Mouse (Mus musculus) heart, adult 2 months (tissue): ENCODE results near the gene Trmo.

Source experiments
- CTCF ChIP-seq: fragments of 200-600 bp; IDR thresholded peaks from 2 replicates; pipeline ENCODE4 v1.8.1; 2022; ENCODE audit warnings: antibody characterized with exemption, mild to moderate bottlenecking, moderate library complexity
- EP300 ChIP-seq: fragments of 200-500 bp; IDR thresholded peaks from 2 replicates; pipeline ENCODE4 v1.6.1; 2011; ENCODE audit warnings: low read depth, low read length, control low read depth; ENCODE audit not compliant: insufficient read depth
- POLR2A ChIP-seq: fragments of 200-500 bp; IDR thresholded peaks from 2 replicates; pipeline ENCODE4 v1.6.1; 2011; ENCODE audit warnings: mild to moderate bottlenecking, low read depth, low read length, control low read depth; ENCODE audit not compliant: insufficient read depth

- TF ChIP-seq CTCF (no peak), POLR2A (no peak), EP300 (no peak)
Measured at GRCm38 (mm10) chr4:46394388-46394787, 5.2 kb upstream of the Trmo start.
